Mouse (Mus musculus) adrenal gland, adult 8-10 months (tissue): ENCODE data around the gene Apoa2. TPM values are rescaled to one million over a fixed set of nuclear protein-coding genes. Genes with fewer than 3 reads are reported as not detected.

Source experiments
- DNase-seq: peaks from one replicate; pipeline ENCODE4 v3.0.0; 2022
- total RNA-seq, 4 experiments: library from RNA; stranded (reverse); gene quantifications; 2 replicates each; pipeline ENCODE4 v1.2.4; 2022

Apoa2 gene
- total RNA-seq, 4 experiments from 2014 or later: 2.0 to 6.4 (median 4.3) TPM

GRCm38 (mm10) chr1:171260316-171260715, 35.5 kb downstream of the Apoa2 start:
- no peak for DNase-seq

- no peak for DNase-seq
These were observed 37.8 kb downstream of the Apoa2 start for GRCm38 (mm10) chr1:171262594-171263130.

- DNase-seq: no peak
These were observed 38.3 kb downstream of the Apoa2 start for GRCm38 (mm10) chr1:171263185-171263611.

- DNase-seq: no peak
These were observed 39.0 kb downstream of the Apoa2 start for GRCm38 (mm10) chr1:171263666-171264461.

GRCm38 (mm10) chr1:171265971-171266744, 41.3 kb downstream of the Apoa2 start:
- DNase-seq: no peak

GRCm38 (mm10) chr1:171268341-171268740, 43.5 kb downstream of the Apoa2 start:
- DNase-seq: no peak

- peak; percentile 93 for DNase-seq
These were observed 45.2 kb downstream of the Apoa2 start, which contains the start of gene B4galt3 for GRCm38 (mm10) chr1:171269848-171270572. Gene B4galt3 (plus strand): TSS chr1:171270328.

GRCm38 (mm10) chr1:171270573-171270900, 45.7 kb downstream of the Apoa2 start:
- DNase-seq: no peak

GRCm38 (mm10) chr1:171271196-171271595, 46.3 kb downstream of the Apoa2 start:
- DNase-seq: no peak

- DNase-seq: no peak
These were observed 46.8 kb downstream of the Apoa2 start for GRCm38 (mm10) chr1:171271622-171272021.

GRCm38 (mm10) chr1:171272086-171272485, 47.2 kb downstream of the Apoa2 start:
- DNase-seq: no peak

GRCm38 (mm10) chr1:171274171-171274570, 49.3 kb downstream of the Apoa2 start:
- no peak for DNase-seq

- DNase-seq: no peak
These were observed 50.4 kb downstream of the Apoa2 start for GRCm38 (mm10) chr1:171275144-171275734.

Other genes with a start within 250 kb of the Apoa2 start
- gene Fcgr2b, start 248.5 kb upstream of the Apoa2 start, total RNA-seq: 10 to 100 TPM in 3 of 4 experiments, 1 to 10 TPM in 1; 6.4 to 15.5 (median 12.2) TPM
- 1 to 10 TPM; 4.1 to 7.5 (median 6.1) TPM for gene Fcgr4, start 206.1 kb upstream of the Apoa2 start, total RNA-seq
- 10 to 100 TPM; 11.4 to 29.7 (median 23.1) TPM for gene Fcgr3, start 160.1 kb upstream of the Apoa2 start, total RNA-seq
- 1 to 10 TPM; 1.3 to 4.1 (median 3.1) TPM for gene Cfap126, start 111.1 kb upstream of the Apoa2 start, total RNA-seq
- 100 to 1,000 TPM; 324 to 440 (median 382) TPM for gene Sdhc, start 74.5 kb upstream of the Apoa2 start, total RNA-seq
- gene Mpz, start 74.3 kb upstream of the Apoa2 start, total RNA-seq: 1 to 10 TPM in 2 of 4 experiments, under 1 TPM in 2; 0.43 to 1.4 (median 1.2) TPM
- gene Pcp4l1, start 28.8 kb upstream of the Apoa2 start, total RNA-seq: 10 to 100 TPM; 55.7 to 66.0 (median 59.2) TPM
- gene Nr1i3, start 11.1 kb upstream of the Apoa2 start, total RNA-seq: under 1 TPM in 2 of 4 experiments, not detected in 2; 0.13 to 0.15 TPM
- 10 to 100 TPM; 39.1 to 49.2 (median 46.0) TPM for gene Tomm40l, start 2.5 kb upstream of the Apoa2 start, total RNA-seq
- 10 to 100 TPM; 21.8 to 34.4 (median 28.3) TPM for gene Fcer1g, start 9.3 kb downstream of the Apoa2 start, total RNA-seq
- under 1 TPM; 0.46 to 0.80 (median 0.60) TPM for gene Adamts4, start 25.4 kb downstream of the Apoa2 start, total RNA-seq
- gene Ndufs2, start 26.3 kb downstream of the Apoa2 start, total RNA-seq: 100 to 1,000 TPM; 609 to 713 (median 672) TPM
- gene B4galt3, start 45.3 kb downstream of the Apoa2 start, total RNA-seq: 10 to 100 TPM; 28.5 to 44.8 (median 43.0) TPM
- 10 to 100 TPM; 39.7 to 86.2 (median 65.6) TPM for gene Ppox, start 56.1 kb downstream of the Apoa2 start, total RNA-seq
- 10 to 100 TPM; 39.3 to 64.7 (median 52.0) TPM for gene Usp21, start 62.9 kb downstream of the Apoa2 start, total RNA-seq
- 100 to 1,000 TPM; 179 to 200 (median 194) TPM for gene Ufc1, start 70.0 kb downstream of the Apoa2 start, total RNA-seq
- 10 to 100 TPM; 31.0 to 45.9 (median 36.7) TPM for gene Dedd, start 104.1 kb downstream of the Apoa2 start, total RNA-seq
- gene Nit1, start 120.6 kb downstream of the Apoa2 start, total RNA-seq: 100 to 1,000 TPM in 1 of 4 experiments, 10 to 100 TPM in 3; 81.4 to 103 (median 89.6) TPM
- gene Pfdn2, start 120.6 kb downstream of the Apoa2 start, total RNA-seq: 100 to 1,000 TPM in 2 of 4 experiments, 10 to 100 TPM in 2; 76.7 to 184 (median 115) TPM
- 10 to 100 TPM in 1 of 4 experiments, 1 to 10 TPM in 3; 1.7 to 13.1 (median 6.2) TPM for gene Klhdc9, start 135.7 kb downstream of the Apoa2 start, total RNA-seq
- under 1 TPM; 0.10 to 0.54 (median 0.31) TPM for gene Nectin4, start 145.0 kb downstream of the Apoa2 start, total RNA-seq
- gene Arhgap30, start 163.9 kb downstream of the Apoa2 start, total RNA-seq: 1 to 10 TPM; 3.4 to 7.5 (median 5.5) TPM
- gene Usf1, start 186.3 kb downstream of the Apoa2 start, total RNA-seq: 10 to 100 TPM; 61.4 to 94.4 (median 75.4) TPM
- 1 to 10 TPM; 1.7 to 8.1 (median 5.3) TPM for gene Tstd1, start 193.8 kb downstream of the Apoa2 start, total RNA-seq
- 10 to 100 TPM; 26.4 to 53.3 (median 39.5) TPM for gene F11r, start 212.5 kb downstream of the Apoa2 start, total RNA-seq